Mouse (Mus musculus): Measurements from ENCODE around the gene Sod3.

GRCm38 (mm10) chr5:52319499-52319898 is 44.1 kb upstream of the Sod3 start:
- TF ChIP-seq POLR2A (IDR thresholded peaks at IDR 0.05; ENCODE audit: borderline replicate concordance, control insufficient read depth, low read depth, low read length) (no peak), CTCF (IDR thresholded peaks at IDR 0.05; ENCODE audit: control insufficient read depth, insufficient read depth, low read length) (no peak)
